Mouse (Mus musculus) midbrain, postnatal 0 days (tissue): Measurements from ENCODE around the gene Pebp1. TPM values are rescaled to one million over a fixed set of nuclear protein-coding genes. Genes with fewer than 3 reads are reported as not detected.

Experiments used
- ATAC-seq: fragments of 200-750 bp; cut with Nextera tagmentation; 2 replicates; pipeline ENCODE4 v1.8.0; 2017; ENCODE audit warnings: moderate number of reproducible peaks, mild to moderate bottlenecking, moderate TSS enrichment, moderate library complexity; ENCODE audit not compliant: low FRiP score
- DNase-seq: peaks from one replicate; pipeline ENCODE4 v3.0.0-alpha.2; 2015; ENCODE audit warnings: low spot score
- H3K27ac ChIP-seq: fragments of 300-500 bp; sonication (generic); 2 replicates; pipeline ENCODE4 v1.5.1; 2014; ENCODE audit warnings: low read depth, mild to moderate bottlenecking, low read length, mixed read lengths
- H3K27me3 ChIP-seq: fragments of 300-500 bp; sonication (generic); 2 replicates; pipeline ENCODE4 v1.6.1; 2014; ENCODE audit warnings: low read length, control low read depth, mixed read lengths; ENCODE audit not compliant: insufficient read depth
- H3K36me3 ChIP-seq: fragments of 300-500 bp; sonication (generic); 2 replicates; pipeline ENCODE4 v1.6.1; 2014; ENCODE audit warnings: low read length, control low read depth, mixed read lengths; ENCODE audit not compliant: insufficient read depth
- H3K4me1 ChIP-seq: fragments of 300-500 bp; sonication (generic); 2 replicates; pipeline ENCODE4 v1.6.1; 2014; ENCODE audit warnings: mild to moderate bottlenecking, control low read depth, antibody characterized with exemption, low read length, mixed read lengths; ENCODE audit not compliant: insufficient read depth
- H3K4me2 ChIP-seq: fragments of 300-500 bp; sonication (generic); 2 replicates; pipeline ENCODE4 v1.6.1; 2014; ENCODE audit warnings: low read depth, mild to moderate bottlenecking, low read length, mixed read lengths; ENCODE audit not compliant: poor library complexity, severe bottlenecking
- H3K4me3 ChIP-seq: fragments of 300-500 bp; sonication (generic); 2 replicates; pipeline ENCODE4 v1.5.1; 2014; ENCODE audit warnings: low read depth, mild to moderate bottlenecking, low read length, moderate library complexity
- H3K9ac ChIP-seq: fragments of 300-500 bp; sonication (generic); replicated peaks from 2 replicates; pipeline ENCODE4 v1.6.1; 2014; ENCODE audit warnings: mild to moderate bottlenecking, low read length, moderate library complexity, mixed read lengths; ENCODE audit not compliant: poor library complexity, severe bottlenecking
- H3K9me3 ChIP-seq: fragments of 300-500 bp; sonication (generic); 2 replicates; pipeline ENCODE4 v1.6.1; 2016; ENCODE audit warnings: low read length, control low read depth
- CTCF ChIP-seq: IDR thresholded peaks from 2 replicates; pipeline ENCODE4 v1.5.1; 2016; ENCODE audit warnings: antibody characterized with exemption, mild to moderate bottlenecking
- WGBS: fragments of 180-500 bp; shearing (Covaris S2); extraction: QIAGEN DNeasy Blood & Tissue Kit; methylation state at CpG from one replicate; pipeline ENCODE4 v1.1.7; 2014; 5-methylcytosine and 5-hydroxymethylcytosine counted together
- polyA plus RNA-seq: library from polyadenylated mRNA; unstranded; fragments of >200 nt; fragmentation: Nextera tagmentation; extraction: Ambion mirVana; gene quantifications from 2 replicates; pipeline ENCODE4 v1.2.1, GENCODE M21; 2015
- total RNA-seq: library from RNA; depleted of rRNA; stranded (reverse); fragments of >200 nt; gene quantifications from 2 replicates; pipeline ENCODE4 v1.2.3, GENCODE M21; 2014

Pebp1 gene
- total and polyA plus RNA-seq, 2 experiments from 2014 or later = 1,025 to 1,525 TPM

DNA sequence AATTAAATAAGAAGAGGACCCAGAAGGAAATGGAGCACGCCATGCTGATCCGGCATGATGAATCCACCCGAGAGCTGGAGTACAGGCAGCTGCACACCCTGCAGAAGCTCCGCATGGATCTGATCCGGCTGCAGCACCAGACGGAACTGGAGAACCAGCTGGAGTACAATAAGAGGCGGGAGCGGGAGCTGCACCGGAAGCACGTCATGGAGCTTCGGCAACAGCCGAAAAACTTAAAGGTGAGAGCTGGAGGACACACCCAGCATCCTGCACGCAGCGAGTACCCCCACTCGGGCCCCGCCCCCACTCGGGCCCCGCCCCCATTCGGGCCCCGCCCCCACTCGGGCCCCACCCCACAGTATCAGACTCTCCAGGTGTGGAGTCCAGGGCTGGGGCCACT, 23.9 kb downstream of the Pebp1 start:
- Histone ChIP-seq H3K4me1 (no peaks in the 10 kb centered on the region), H3K4me2 (no peak overlapping the region), H3K36me3 (peaks cover 73% of the 10 kb centered on the region), H3K9ac (no peak overlapping the region), H3K27ac (no peak overlapping the region), H3K9me3 (no peaks in the 10 kb centered on the region), H3K27me3 (no peaks in the 10 kb centered on the region), H3K4me3 (no peak overlapping the region)
- ATAC-seq (no peak), DNase-seq (no peak)
- 93% methylated on average over 11 of the region's 21 CpGs for WGBS
- TF ChIP-seq CTCF = no peak

DNA sequence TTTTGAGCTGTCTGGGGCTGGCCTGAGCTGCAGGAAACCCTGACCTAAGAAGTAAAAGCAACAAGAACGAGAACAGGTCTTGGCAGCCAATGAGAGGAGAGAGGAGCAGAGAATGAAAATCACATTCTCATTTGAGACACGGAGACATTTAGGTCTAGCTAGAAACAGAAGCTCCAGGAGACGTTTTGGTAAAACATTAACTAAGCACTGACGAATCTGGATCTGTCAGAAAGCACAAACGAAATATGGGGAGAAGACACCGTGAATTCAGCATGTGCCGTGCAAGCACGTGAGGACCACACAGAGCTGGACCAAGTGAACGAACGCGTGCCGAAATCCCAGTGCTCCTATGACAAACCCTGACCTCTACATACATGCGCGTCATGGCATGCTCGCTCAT, 29.1 kb downstream of the Pebp1 start:
- H3K4me1 ChIP-seq = no peaks in the 10 kb centered on the region
- no peak for TF ChIP-seq CTCF
- no peak overlapping the region for H3K27ac ChIP-seq
- no peak overlapping the region for H3K4me3 ChIP-seq
- no peak for DNase-seq
- H3K27me3 ChIP-seq = no peaks in the 10 kb centered on the region
- no peak overlapping the region for H3K9ac ChIP-seq
- H3K36me3 ChIP-seq = peaks cover 94% of the 10 kb centered on the region
- H3K9me3 ChIP-seq = no peaks in the 10 kb centered on the region
- ATAC-seq = no peak
- WGBS = 94% methylated on average over 15 of the region's 15 CpGs
- no peak overlapping the region for H3K4me2 ChIP-seq

DNA sequence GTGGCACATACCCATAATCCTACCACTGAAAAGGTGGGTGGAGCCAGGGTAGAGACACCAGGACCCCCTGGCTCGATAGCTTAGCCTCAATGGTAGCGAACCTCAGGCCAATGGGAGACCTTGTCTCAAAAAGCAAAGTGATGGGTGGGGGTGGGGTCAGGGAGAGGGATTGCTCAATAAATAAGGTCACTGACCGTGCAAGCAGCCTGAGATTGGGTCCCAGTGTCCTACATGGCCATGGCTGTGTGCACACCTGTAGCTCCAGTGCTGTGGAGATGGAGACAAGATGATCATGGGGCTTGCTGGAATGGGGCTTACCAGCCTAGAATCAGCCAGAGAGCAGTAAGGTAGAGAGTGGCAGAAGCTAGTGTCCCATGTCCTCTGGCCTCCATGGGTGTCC, 35.7 kb downstream of the Pebp1 start:
- no peak overlapping the region for H3K4me3 ChIP-seq
- no peak overlapping the region for H3K9ac ChIP-seq
- H3K27ac ChIP-seq = no peak overlapping the region
- DNase-seq (no peak), ATAC-seq (no peak)
- H3K4me1 ChIP-seq = no peaks in the 10 kb centered on the region
- peaks cover 59% of the 10 kb centered on the region for H3K36me3 ChIP-seq
- WGBS = 95% methylated on average over 3 of the region's 3 CpGs
- H3K9me3 ChIP-seq = no peaks in the 10 kb centered on the region
- no peak for TF ChIP-seq CTCF
- H3K4me2 ChIP-seq = no peak overlapping the region
- H3K27me3 ChIP-seq = no peaks in the 10 kb centered on the region

DNA sequence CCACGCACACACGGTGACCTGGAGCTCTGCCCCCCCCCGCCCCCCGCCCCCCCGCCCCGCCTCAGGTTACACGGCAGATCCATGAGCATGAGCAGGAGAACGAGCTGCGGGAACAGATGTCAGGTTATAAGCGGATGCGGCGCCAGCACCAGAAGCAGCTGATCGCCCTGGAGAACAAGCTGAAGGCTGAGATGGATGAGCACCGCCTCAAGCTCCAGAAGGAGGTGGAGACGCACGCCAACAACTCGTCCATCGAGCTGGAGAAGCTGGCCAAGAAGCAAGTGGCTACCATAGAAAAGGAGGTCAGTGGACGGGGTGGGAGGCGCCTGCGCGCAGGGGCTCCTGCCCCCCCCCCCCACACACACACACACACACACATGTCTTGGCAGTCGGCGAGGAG, 36.6 kb downstream of the Pebp1 start:
- WGBS = 82% methylated on average over 24 of the region's 24 CpGs

DNA sequence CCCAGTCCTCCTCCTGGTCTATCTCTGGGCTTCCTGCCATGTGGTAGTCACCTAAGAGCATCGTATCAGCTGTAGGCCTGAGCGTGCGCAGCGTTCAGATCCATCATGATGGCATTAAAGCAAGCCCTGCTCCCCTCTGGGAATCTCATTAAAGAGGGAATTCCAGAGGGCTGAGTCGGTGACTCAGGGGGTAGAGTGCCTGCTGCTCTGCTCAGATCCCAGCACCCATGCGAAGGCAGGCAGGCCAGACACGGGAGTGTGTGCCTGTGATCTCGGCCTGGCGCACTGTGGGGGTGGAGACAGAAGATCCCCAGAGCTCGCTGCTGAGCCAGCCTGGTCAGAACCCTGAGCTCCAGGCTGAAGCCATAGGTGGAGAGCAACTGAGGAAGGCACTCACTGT, 39.1 kb downstream of the Pebp1 start:
- TF ChIP-seq CTCF = no peak
- Histone ChIP-seq H3K9ac (no peak overlapping the region), H3K27me3 (no peaks in the 10 kb centered on the region), H3K27ac (no peak overlapping the region), H3K36me3 (peaks cover 31% of the 10 kb centered on the region), H3K4me3 (no peak overlapping the region), H3K9me3 (no peaks in the 10 kb centered on the region), H3K4me1 (peaks cover 7% of the 10 kb centered on the region; the same call in 1 of the 2 replicates), H3K4me2 (no peak overlapping the region)
- 29% methylated on average over 10 of the region's 10 CpGs for WGBS
- DNase-seq (no peak), ATAC-seq (no peak)

More for the DNA sequence above, 36.6 kb downstream of the Pebp1 start:
- Histone ChIP-seq H3K9me3 (no peaks in the 10 kb centered on the region), H3K27ac (no peak overlapping the region), H3K9ac (no peak overlapping the region), H3K4me3 (no peak overlapping the region), H3K27me3 (no peaks in the 10 kb centered on the region), H3K4me2 (no peak overlapping the region), H3K4me1 (no peaks in the 10 kb centered on the region), H3K36me3 (peaks cover 50% of the 10 kb centered on the region)
- DNase-seq = no peak
- no peak for ATAC-seq
- no peak for TF ChIP-seq CTCF

DNA sequence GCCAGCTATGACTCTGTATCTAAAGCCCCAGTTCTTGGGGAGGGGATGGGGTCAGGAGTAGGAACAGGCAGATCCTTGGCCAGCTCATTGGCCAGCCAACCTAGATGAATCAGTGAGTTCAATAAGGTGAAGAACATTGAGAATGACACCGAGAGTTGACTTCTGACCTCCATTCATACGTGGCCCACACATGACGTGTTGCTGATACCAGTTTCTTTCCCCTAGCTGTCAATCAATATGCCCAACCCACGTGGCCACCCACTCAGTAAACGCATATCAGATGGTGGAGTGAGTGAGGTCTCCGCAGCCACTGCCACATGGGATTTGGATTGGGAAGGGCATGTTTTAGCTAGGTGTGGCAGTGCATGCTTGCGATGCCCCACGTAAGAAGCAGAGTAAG, 42.3 kb downstream of the Pebp1 start:
- peaks cover 9% of the 10 kb centered on the region; the same call in 1 of the 2 replicates for H3K4me1 ChIP-seq
- no peak overlapping the region for H3K4me3 ChIP-seq
- no peak overlapping the region for H3K27ac ChIP-seq
- H3K4me2 ChIP-seq = no peak overlapping the region
- no peaks in the 10 kb centered on the region for H3K27me3 ChIP-seq
- WGBS = 87% methylated on average over 8 of the region's 8 CpGs
- no peaks in the 10 kb centered on the region for H3K9me3 ChIP-seq
- no peak for TF ChIP-seq CTCF
- ATAC-seq (no peak), DNase-seq (no peak)
- H3K36me3 ChIP-seq = peaks cover 6% of the 10 kb centered on the region; the same call in 1 of the 2 replicates
- H3K9ac ChIP-seq = no peak overlapping the region
